Mouse (Mus musculus): Measurements from ENCODE around the gene Khdc4.

Khdc4 gene

DNA sequence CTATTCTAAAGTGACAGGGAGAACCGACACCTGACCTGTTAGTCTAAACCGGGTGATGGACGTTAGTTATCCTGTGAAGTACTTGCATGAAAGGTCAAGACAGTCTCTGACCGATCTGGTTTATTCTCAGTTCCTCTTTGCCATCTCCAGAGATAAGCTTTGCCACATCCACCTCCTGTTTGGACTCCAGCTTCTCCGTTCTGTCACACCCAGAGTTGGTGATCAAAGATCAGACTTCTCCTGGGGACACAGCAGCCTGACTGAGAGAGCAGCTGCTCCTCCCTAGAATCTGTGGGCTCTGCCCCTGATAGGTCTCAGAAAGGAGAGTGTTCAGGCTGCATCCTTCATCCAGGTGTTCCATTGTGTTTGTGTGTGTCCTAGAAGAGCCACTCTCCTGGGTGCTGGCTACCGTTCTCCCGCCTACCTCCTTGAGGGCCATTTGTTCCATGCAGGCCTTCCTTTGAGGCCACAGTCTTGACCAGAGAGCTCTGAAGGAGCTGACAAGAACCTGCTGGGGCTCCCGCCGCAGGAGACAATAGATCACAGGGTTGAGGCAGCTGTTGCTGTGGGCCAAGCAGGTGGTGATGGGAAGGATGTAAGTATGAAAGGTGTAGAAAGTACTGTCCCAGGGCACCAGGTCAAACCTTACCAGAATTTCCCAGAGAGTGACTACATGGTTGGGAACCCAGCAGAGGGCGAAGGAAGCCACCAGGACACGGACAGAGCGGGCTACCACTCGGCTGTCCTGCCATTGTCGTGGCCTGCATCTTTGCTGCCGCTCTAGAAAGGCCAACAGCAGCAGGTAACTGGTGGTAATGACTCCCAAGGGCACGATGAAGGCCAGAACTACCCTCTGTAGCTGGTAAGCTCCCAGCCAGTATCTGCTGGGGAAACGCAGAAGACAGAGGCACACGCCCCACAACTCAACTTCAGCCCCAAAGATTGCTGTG lies 33.7 kb upstream of the Khdc4 start:
- Histone ChIP-seq H3K36me3 (ENCODE audit: control insufficient read depth, insufficient read depth, low read length, poor library complexity, severe bottlenecking) (peaks cover 5% of the 10 kb centered on the region), H3K27me3 (ENCODE audit: control insufficient read depth, insufficient read depth, low read length, poor library complexity, severe bottlenecking) (no peaks in the 10 kb centered on the region)
- DNase-seq (ENCODE audit: low read depth, low spot score): peak; percentile 42

DNA sequence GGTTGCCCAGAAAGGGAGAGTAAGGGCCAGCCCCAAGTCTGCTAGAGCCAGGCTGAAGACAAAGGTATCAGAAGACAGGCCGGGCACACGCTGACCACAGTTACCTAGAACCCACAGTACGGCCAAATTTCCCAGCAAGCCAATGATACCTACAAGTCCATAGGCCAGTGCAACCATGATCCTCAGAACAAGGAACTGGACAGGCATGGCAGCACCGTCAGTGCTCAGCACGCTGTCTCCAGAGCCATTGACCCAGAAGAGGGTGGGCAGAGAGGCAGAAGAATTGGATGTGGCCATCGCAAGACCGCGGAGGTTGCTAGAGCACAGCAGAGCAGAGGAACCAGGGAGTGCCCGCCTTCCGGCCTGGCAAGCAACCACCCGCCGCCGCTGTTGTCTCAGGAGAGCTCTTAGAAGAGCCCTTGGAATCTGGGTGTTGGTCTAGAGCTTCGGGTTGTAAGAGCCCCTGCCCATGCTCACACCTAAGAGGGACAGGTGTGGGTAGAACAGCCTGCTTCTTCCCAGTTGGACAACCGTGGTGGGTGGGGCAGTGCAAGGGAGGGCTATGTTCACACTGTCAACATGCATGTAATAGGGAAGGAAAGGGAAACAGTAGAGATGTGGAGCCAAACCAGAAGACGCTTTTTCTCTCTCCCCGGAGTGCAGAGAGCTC lies 32.6 kb upstream of the Khdc4 start, which contains the start of gene Rxfp4:
Gene Rxfp4 (minus strand): TSS at position 297 of the 670 bp plus-strand sequence.
- DNase-seq (ENCODE audit: low read depth, low spot score): no peak
- H3K36me3 ChIP-seq (ENCODE audit: control insufficient read depth, insufficient read depth, low read length, poor library complexity, severe bottlenecking): no peaks in the 10 kb centered on the region
- H3K27me3 ChIP-seq (ENCODE audit: control insufficient read depth, insufficient read depth, low read length, poor library complexity, severe bottlenecking): no peaks in the 10 kb centered on the region

DNA sequence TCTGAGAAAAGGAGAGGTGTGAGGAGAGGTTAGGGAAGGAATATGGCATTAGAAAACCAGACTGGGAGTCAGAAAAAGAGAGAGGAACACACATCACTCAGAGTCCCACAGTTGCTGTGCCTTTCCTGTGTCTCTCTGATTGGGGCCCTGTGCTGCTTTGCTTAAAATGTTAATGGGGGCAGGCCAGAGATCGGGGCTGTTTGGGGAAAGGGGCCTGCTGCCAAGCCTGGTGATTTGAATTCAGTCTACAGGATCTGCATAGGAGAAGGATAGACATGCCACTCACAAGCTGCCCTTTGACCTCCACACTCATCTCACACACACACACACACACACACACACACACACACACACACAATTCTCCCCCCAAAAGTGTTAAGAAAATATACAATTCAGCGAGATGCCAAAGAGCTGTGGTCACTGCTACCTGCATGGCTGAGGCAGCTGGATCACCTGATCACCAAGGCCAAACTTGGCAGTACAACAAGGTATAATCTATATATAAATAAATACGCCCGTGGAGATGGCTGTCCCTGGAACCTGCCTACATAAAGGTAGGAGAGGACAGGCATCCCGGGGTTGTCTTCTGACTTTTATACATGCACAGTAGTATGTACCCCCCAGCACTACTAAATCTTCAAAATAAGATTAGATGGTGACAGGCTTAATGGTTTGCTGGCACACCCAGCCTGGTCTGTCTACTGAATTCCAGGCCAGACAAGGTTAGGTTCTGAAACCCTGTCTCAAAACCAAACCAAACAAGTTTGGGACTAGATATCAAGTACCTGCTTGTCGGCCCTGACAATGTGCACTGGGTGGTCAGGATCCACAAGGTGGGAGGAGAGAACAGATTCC lies 31.9 kb upstream of the Khdc4 start:
- H3K36me3 ChIP-seq (ENCODE audit: control insufficient read depth, insufficient read depth, low read length, poor library complexity, severe bottlenecking): no peaks in the 10 kb centered on the region
- no peaks in the 10 kb centered on the region for H3K27me3 ChIP-seq (ENCODE audit: control insufficient read depth, insufficient read depth, low read length, poor library complexity, severe bottlenecking)
- DNase-seq (ENCODE audit: low read depth, low spot score): no peak

DNA sequence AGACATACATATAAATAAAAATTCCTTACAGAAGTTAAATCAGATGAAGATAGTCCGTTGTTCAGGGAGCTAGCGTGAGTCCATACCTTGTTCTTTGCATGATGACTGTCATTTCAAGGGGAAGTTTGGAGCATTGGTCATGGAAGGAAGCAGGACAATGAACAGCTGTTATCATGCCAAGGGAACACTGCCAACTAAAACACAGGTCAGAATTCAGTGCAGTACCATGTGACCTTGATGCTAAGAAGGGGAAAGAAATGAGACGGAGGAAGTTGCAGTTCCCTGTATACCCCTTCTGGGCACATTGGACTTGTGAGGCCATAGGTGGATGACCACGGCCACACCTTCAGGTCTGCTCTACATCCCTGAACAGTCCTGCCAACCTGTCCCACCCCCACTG lies 31.0 kb upstream of the Khdc4 start:
- Histone ChIP-seq H3K36me3 (ENCODE audit: control insufficient read depth, insufficient read depth, low read length, poor library complexity, severe bottlenecking) (no peaks in the 10 kb centered on the region), H3K27me3 (ENCODE audit: control insufficient read depth, insufficient read depth, low read length, poor library complexity, severe bottlenecking) (no peaks in the 10 kb centered on the region)
- DNase-seq (ENCODE audit: low read depth, low spot score): no peak

DNA sequence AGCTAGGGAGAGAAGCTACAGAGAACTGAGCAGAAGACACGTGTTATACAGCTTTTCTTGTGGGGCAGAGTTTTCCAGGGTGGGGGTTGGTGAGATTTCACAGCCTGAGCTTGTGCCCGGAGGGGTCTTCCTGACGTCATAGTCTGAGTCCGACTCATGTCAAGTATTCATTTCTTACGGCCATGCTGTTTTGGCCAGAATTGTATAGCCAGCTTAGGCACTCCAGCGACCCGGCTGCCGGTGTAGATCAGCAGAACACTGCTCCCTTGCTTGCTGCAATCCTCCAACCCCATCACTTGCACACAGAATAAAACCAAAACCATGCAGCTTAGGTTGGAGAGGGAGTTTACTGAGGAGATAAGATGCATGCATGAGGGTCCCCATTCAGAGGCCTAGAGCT lies 30.0 kb upstream of the Khdc4 start:
- Histone ChIP-seq H3K27me3 (ENCODE audit: control insufficient read depth, insufficient read depth, low read length, poor library complexity, severe bottlenecking) (no peaks in the 10 kb centered on the region), H3K36me3 (ENCODE audit: control insufficient read depth, insufficient read depth, low read length, poor library complexity, severe bottlenecking) (no peaks in the 10 kb centered on the region)
- DNase-seq (ENCODE audit: low read depth, low spot score): no peak

DNA sequence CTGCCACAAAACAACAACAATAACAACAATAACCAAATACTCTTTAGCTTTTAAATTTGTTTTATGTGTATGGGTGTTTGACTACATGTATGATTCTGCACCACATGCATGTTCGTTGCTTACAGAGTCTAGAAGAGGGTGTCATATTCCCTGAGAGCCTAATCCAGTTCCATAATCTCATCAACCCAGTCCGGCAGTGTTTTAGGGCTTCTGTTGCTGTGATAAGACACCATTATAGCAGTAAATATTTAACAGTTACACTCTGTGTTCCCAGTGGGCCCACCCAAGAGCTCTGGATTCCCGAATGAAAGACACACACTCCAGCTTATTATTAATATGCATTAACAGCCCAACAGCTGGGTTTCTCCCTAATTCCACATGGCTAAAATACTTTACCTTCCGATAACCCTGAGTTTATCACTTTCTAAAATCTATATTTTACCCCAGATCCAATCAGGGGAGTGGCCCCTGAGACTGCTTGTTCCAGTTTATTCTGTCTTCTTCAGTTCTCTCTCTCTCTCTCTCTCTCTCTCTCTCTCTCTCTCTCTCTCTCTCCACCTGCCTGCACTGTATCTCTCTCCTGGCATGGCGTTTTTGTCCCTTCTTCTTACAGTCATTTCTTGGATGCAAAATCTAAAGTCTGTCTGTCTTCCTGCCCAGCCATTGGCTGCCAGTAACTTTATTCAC lies 27.0 kb upstream of the Khdc4 start:
- H3K36me3 ChIP-seq (ENCODE audit: control insufficient read depth, insufficient read depth, low read length, poor library complexity, severe bottlenecking): no peaks in the 10 kb centered on the region
- H3K27me3 ChIP-seq (ENCODE audit: control insufficient read depth, insufficient read depth, low read length, poor library complexity, severe bottlenecking): no peaks in the 10 kb centered on the region
- DNase-seq (ENCODE audit: low read depth, low spot score): no peak

DNA sequence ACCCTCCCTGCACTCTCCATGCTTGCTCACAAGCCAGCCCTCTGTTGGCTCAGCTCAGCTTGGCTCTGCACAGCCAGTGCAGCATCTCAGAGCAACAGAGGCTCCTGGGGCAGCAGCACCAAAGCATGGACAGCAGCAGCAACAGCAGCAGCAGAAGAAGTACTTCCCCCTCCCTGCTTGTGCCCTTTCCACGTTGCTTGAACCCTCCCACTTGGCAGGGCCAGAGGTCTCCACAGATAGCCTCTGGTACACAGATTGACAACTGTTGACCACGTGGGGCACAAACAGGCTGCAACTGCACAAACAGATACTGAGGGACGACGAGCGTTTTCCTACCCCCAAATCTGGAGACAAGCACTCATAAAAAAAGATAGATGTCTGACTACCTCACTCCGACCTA lies 25.8 kb upstream of the Khdc4 start:
- no peak for DNase-seq (ENCODE audit: low read depth, low spot score)
- H3K27me3 ChIP-seq (ENCODE audit: control insufficient read depth, insufficient read depth, low read length, poor library complexity, severe bottlenecking): no peaks in the 10 kb centered on the region
- H3K36me3 ChIP-seq (ENCODE audit: control insufficient read depth, insufficient read depth, low read length, poor library complexity, severe bottlenecking): no peaks in the 10 kb centered on the region

DNA sequence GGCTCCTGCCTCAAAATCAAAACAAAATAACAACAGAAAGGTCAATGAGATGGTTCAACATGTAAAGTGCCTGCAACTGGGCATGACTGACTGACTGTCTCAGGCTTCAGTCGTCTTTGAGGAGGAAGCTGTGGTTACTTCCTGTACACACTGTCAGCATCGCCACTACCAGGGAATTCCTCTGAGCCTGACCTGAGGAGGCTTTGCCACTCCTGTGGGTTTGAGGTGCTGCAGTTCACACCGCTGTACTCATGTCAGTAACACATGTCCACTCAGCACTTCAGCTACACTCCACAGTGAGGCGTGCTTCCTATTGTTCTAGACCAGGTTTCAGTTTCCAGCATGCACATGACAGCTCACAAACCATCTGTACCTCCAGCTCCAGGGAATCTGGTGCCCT lies 21.5 kb upstream of the Khdc4 start:
- peak; percentile 54 for DNase-seq (ENCODE audit: low read depth, low spot score)
- Histone ChIP-seq H3K36me3 (ENCODE audit: control insufficient read depth, insufficient read depth, low read length, poor library complexity, severe bottlenecking) (no peaks in the 10 kb centered on the region), H3K27me3 (ENCODE audit: control insufficient read depth, insufficient read depth, low read length, poor library complexity, severe bottlenecking) (no peaks in the 10 kb centered on the region)

DNA sequence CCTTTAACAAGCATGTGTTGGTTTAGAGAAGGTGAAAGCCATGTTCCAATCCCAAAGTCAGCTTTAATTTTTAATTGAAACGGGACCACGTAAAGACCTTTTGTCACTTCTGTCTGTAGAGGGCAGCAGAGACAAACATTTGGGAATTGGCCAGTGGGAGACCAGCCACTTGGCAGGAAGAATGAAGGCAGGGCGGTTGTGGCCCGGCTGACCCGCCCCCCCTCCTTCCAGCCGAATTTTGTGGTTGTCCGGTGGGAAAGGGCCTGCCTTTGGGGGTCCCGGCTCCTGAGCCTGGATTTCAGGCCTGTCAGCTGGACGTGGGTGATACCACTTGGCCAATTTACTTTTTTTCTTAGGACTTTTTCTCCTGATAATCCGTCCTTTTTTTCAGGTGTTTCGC lies 8.2 kb upstream of the Khdc4 start:
- DNase-seq (ENCODE audit: low read depth, low spot score): peak; percentile 87
- no peaks in the 10 kb centered on the region for H3K36me3 ChIP-seq (ENCODE audit: control insufficient read depth, insufficient read depth, low read length, poor library complexity, severe bottlenecking)
- H3K27me3 ChIP-seq (ENCODE audit: control insufficient read depth, insufficient read depth, low read length, poor library complexity, severe bottlenecking): no peaks in the 10 kb centered on the region

DNA sequence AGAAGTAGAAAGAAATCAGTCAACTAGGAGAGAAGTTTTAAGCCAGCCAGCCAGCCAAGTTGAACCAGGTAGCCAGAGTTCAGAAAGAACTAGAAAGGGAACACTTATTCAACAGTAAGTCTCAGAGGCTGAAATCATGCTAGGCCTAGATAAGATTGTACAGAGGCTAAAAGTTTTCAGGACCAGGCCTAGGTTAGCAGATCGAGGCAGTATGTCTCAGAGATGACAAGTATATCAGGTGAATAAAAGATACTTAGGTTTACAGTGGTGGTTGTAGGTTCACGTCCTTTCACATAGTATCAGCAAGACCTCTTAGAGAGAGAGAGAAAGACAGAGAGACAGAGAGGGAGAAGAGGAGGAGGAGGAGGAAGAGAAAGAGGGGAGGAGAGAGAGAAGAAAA lies 1.8 kb upstream of the Khdc4 start:
- Histone ChIP-seq H3K27me3 (ENCODE audit: control insufficient read depth, insufficient read depth, low read length, poor library complexity, severe bottlenecking) (no peaks in the 10 kb centered on the region), H3K36me3 (ENCODE audit: control insufficient read depth, insufficient read depth, low read length, poor library complexity, severe bottlenecking) (no peaks in the 10 kb centered on the region)
- DNase-seq (ENCODE audit: low read depth, low spot score): no peak

DNA sequence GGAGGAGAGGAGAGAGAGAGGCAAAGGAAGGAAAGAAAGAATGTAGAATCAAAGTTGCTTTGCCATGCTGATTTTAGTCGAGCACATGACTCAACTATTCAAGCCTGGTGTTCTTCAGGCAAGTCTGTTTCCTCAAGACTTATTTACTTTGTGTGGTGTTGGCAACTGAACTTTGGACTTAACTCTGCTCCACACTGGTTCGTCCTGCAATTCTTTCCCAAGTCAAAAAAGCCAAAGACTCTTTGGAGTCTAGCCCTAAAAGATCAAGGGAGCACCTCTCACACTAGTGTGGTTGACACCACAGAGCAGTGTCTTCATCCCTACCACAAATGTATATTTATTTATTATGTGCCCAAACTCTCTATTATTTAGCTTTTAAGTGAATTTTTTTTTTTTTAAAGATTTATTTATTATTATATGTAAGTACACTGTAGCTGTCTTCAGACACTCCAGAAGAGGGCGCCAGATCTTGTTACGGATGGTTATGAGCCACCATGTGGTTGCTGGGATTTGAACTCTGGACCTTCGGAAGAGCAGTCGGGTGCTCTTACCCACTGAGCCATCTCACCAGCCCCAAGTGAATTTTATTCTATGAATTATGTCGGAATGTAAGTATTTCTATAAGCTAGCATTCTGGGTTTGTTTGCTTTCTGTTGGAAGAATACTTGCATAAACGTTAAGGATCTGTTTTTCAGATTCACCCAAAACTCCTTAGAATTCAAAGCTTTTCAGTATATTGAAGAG lies 1.2 kb upstream of the Khdc4 start:
- Histone ChIP-seq H3K36me3 (ENCODE audit: control insufficient read depth, insufficient read depth, low read length, poor library complexity, severe bottlenecking) (no peaks in the 10 kb centered on the region), H3K27me3 (ENCODE audit: control insufficient read depth, insufficient read depth, low read length, poor library complexity, severe bottlenecking) (no peaks in the 10 kb centered on the region)
- no peak for DNase-seq (ENCODE audit: low read depth, low spot score)

DNA sequence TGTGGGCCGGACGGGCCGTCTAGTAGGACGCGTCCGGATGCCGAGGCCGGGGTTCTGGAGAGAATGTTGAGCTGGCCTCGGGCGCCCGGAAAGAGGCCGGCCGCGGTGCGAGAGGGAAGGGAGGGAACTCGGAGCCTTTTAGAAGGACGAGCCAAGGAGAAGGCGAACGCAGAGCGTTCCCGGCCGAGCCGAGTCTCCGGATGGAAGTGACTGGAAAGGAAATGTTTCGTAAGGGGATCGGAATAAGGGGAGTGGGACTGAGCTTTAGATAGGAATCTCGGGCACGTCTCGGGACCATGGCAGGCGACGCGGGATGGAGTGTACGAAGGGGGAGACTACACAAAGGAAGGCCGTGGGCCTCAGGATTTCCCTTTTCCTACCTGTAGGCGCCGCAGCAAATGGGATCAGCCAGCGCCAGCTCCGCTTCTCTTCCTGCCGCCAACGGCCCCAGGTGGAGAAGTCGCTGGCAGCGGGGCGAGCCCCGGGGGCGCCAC lies 402 bp downstream of the Khdc4 start:
- no peak for DNase-seq (ENCODE audit: low read depth, low spot score)

DNA sequence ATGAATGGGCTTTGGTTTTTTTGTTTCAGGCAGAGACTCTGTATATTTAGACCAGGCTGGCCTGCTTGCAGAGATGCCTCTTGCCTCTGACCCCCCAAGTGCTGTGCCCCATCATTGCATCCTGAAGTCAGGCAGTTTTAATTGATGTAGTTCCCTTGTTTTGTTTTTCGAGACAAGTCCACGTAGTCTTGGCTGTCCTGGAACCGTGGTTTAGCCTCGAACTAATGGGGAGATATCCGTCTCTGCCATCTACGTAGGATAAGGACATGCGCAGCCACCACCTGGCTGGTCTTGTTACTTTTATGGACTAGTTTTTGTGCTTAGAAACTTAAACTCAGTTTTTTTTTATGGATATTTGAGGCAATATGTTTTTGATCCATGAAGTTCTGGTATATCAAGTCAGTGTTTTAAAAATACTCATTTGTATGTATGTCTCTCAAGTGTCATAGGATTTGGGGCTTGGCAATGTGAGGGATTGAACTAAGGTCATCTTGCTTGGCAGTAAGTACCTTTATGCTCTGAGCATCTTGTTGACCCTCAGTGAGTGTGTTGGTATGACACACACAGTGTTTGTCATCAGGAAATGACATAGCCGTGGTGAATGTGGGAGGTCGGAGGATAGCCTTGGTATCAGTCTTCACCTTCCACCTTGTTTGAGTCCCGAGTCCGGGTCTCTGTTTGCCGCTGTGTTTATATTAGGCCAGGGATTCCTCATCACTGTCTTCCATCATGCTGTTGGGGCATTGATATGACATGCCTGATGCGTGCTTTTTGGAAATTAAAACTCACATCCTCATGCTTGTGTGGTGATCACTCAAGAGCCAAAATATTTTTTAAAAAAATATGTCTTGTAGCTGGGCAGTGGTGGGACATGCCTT lies 1.4 kb downstream of the Khdc4 start:
- Histone ChIP-seq H3K36me3 (ENCODE audit: control insufficient read depth, insufficient read depth, low read length, poor library complexity, severe bottlenecking) (peaks cover 4% of the 10 kb centered on the region), H3K27me3 (ENCODE audit: control insufficient read depth, insufficient read depth, low read length, poor library complexity, severe bottlenecking) (no peaks in the 10 kb centered on the region)
- peak; percentile 8 for DNase-seq (ENCODE audit: low read depth, low spot score)

More for the DNA sequence above, 402 bp downstream of the Khdc4 start:
- no peaks in the 10 kb centered on the region for H3K27me3 ChIP-seq (ENCODE audit: control insufficient read depth, insufficient read depth, low read length, poor library complexity, severe bottlenecking)
- peaks cover 4% of the 10 kb centered on the region for H3K36me3 ChIP-seq (ENCODE audit: control insufficient read depth, insufficient read depth, low read length, poor library complexity, severe bottlenecking)
